Mouse (Mus musculus) left cerebral cortex, adult 2 months (tissue): Measurements from ENCODE around the gene Tom1. TPM values are rescaled to one million over a fixed set of nuclear protein-coding genes. Genes with fewer than 3 reads are reported as not detected.

Experiments
- DNase-seq, 2 experiments: peaks; one replicate each; pipeline ENCODE4 v3.0.0; 2021 to 2022; ENCODE audit warnings: low spot score in 2 of 2, mixed read lengths in 1 of 2; ENCODE audit errors: extremely low spot score in 1 of 2
- H3K27ac ChIP-seq: fragments of 200-600 bp; 2 replicates; pipeline ENCODE4 v1.8.1; 2022
- H3K4me3 ChIP-seq: fragments of 200-600 bp; 2 replicates; pipeline ENCODE4 v1.8.1; 2022
- CTCF ChIP-seq: fragments of 200-600 bp; IDR thresholded peaks from 2 replicates; pipeline ENCODE4 v1.8.1; 2022; ENCODE audit warnings: antibody characterized with exemption, mild to moderate bottlenecking, moderate library complexity
- intact Hi-C: fragments of 180-260 bp; cut with DNase I; formaldehyde crosslinking; loops from one replicate; pipeline ENCODE4 v1.15.1; 2025
- total RNA-seq, 2 experiments: library from RNA; stranded (reverse); gene quantifications; 2 replicates each; pipeline ENCODE4 v1.2.3; 2021

Tom1 gene
- total RNA-seq, 2 experiments from 2014 or later: 31.4 to 42.2 TPM

DNA sequence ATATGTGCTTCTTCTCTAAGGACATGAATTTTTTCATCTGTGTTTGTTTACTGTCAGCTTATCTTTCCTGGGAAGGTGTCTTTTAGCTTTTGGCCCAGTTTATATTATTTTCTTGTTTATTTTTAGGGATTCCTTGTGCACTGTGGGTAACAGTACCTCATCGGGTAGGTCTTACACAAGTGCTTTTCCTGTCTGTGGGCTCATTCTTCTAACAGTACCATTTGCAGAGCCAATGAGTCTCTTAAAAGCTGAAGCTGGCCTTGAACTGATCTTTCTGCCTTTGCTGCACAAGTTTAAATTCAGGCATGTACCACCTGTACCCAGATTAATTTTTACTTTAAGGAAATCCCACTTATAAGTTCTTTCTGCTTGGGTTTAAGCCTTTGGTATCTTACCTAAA, 17.1 kb upstream of the Tom1 start:
- Histone ChIP-seq H3K27ac (no peak overlapping the region), H3K4me3 (no peak overlapping the region)
- TF ChIP-seq CTCF: no peak
- intact Hi-C loops: no loop called here
- no peak for DNase-seq

DNA sequence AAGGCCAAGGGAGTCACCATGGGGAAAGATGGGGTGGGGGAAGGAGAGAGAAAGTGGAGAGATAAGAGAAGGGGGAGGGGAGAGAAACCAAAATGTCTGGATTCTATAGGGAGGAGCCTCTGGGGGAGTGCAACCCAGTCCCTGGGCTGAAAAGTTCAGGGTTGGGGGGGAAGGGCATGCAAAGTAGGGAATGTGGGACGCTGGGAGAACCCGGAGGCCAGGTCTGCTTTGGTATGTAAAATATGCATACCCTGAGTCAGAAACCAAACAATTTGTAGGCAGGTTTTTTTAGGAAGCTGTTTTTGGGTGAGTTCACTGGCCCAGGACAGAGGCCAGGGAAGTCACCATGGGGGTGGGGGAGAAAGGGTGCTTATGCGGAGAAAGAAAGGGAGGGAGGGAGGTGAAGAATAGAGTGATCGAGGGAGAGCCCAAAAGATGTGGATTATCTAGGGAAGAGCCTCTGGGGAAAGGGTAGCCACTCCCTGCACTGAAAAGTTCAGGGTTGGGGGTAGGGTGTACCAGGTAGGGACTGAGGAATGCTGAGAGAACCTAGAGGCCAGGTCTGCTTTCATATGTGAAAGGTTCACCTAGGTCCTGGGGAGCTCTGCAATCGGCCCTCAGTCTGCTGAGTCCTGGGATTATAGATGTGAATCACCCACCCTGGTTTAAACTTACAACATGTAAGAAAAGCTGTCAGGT, 15.1 kb upstream of the Tom1 start:
- DNase-seq: no peak
- no peak for TF ChIP-seq CTCF
- intact Hi-C loops: no loop called here
- Histone ChIP-seq H3K4me3 (no peak overlapping the region), H3K27ac (no peak overlapping the region)

DNA sequence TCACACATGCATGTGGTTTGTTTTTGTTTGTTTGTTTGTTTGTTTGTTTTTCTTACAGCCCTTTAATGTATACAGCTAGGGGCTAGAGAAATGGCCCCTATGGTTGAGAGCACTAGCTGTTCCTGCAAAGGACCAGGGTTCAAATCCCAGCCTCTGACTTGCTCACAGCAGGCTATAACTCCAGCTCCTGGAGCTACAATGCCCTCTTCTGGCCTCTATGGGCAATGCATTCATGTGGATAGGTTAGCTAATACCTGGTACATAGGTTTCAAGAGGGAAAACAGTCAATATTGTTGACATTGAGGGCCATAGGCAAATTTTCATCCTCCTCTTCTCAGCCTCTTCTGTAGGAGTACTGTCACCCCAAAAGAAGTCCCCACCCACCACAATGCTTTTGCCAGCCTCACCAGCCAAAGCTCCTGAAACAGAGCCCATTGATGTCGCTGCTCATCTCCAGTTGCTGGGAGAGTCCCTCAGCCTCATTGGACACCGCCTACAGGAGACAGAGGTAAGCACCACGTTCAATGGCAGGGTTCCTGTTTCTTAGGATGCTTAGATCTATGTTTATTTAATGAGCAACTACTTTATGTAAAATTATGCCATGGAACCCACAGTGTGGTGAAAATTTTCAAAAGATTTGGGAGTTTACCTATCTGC, 9.7 kb upstream of the Tom1 start:
- peak; percentile 19; the same call in 1 of the 2 replicates for TF ChIP-seq CTCF
- Histone ChIP-seq H3K4me3 (no peak overlapping the region), H3K27ac (no peak overlapping the region)
- intact Hi-C loops: no loop called here
- DNase-seq: no peak

DNA sequence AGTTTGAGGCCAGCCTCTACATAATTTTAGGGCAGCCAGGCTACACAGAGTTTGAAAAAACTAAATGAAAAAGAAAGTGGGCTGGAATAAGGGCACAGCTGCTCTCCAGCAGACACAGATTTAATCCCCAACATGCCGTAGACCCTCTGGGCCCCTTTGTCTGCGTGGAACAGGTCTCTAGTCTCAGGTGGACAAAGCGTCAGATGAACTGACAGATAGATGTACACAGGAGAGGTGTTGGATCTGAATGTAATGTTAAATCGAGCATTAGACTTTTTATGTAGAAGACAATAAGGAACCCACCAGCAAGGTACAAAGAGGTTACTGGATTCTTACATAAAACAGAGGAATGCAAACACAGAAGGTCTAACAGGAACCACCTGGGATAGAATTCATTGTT, 7.7 kb upstream of the Tom1 start:
- TF ChIP-seq CTCF: no peak
- DNase-seq: no peak
- intact Hi-C loops: no loop called here
- no peak overlapping the region for H3K27ac ChIP-seq
- no peak overlapping the region for H3K4me3 ChIP-seq

DNA sequence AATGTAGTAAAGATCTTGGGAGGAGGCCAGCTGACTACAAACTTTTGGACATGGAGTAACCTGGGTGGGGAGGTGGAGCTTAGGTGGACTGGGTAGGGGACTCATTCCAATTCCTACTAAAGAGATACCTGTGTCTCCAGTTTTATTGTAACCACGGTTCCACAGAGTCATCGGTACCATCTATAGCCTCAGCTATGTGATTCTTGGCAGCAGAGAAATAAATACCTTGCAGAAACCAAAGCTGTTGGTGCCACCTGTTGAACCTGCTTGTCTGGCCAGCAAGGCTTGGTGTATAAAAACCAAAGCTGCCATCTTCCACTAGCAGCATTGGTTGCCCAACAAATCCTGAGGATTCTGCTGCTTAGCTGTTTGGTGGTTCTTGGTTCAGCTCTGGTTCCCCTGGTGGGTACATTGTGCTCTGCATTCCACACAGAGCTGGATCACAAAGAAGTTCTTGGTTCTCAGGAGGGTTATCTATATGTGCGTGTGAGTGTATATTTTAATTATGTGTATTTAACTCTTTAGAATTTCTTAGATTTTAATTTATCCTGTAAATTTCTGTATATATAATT, 3.0 kb upstream of the Tom1 start:
- intact Hi-C loops: no loop called here
- no peak overlapping the region for H3K27ac ChIP-seq
- no peak overlapping the region for H3K4me3 ChIP-seq
- peak; percentile 19 for TF ChIP-seq CTCF
- DNase-seq: no peak

DNA sequence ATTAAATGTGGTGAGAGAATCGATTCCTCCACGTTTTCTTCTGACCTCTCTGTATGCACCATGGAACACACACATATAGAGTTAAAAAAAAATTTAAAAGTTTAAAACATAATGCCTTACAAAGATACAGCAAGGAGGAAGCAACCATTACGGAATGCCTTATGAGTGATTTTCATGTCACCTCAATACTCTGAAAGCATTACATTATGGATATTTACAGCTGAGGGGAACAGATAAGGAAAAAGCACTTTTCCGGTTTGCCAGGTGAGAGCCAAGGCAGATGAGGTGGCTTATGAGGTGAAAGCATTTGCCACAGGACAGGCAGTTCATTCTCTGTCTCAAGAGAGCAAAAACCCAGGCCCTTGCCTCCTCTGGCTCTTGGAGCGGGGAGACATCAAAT, 544 bp upstream of the Tom1 start:
- intact Hi-C loops: loop anchor here (1.0 kb wide), 1 partner anchor 39 kb away; no protein-coding TSS in a partner anchor

DNA sequence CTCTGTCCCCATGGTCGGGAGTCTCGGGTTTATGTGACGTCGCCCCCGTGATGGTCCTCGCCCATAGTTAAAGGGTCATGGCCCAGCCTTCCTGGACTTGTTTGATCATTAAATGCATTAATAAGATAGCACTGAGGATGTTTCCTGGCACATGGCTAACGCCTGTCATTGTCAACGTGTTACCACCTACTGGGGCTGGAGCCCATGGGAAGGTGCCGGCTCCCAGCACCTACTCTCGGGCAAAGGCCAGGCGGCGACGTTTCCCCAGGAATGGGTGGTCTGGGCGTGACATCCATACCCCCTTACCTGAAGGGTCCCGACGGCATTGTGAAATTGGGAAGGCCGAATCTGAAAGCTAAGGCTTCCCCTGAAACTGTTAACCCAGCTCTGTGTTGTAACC, 780 bp downstream of the Tom1 start:
- Histone ChIP-seq H3K27ac (peak overlapping the region; percentile 90), H3K4me3 (peak overlapping the region; percentile 81)
- DNase-seq: no peak
- TF ChIP-seq CTCF: no peak
- intact Hi-C loops: loop anchor here (2.0 kb wide), 1 partner anchor 75 kb away; the partner anchor contains the start of gene Mcm5

More for the DNA sequence above, 544 bp upstream of the Tom1 start:
- TF ChIP-seq CTCF: no peak
- DNase-seq: no peak
- H3K27ac ChIP-seq: peak overlapping the region; percentile 51; the same call in 1 of the 2 replicates
- peak overlapping the region; percentile 81 for H3K4me3 ChIP-seq

DNA sequence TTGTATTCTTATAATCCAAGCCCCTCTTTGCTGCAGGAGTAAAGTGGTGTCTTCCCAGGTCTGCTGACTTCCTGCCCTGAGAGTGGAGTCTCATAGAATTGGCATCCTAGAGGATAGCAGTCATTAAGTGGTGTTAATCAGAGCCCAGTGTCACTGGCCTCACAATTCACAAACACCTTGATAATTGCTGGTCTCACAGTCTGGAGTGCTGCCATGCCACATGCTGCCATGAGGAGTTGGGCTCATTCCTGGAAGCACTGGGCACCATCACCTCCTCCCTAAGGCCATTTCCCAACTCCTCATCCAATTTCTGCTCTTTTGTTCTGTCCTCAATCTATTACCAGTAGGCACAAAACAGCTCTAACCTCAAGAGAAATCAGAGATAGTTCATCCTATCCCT, 2.1 kb downstream of the Tom1 start:
- H3K4me3 ChIP-seq: no peak overlapping the region
- intact Hi-C loops: loop anchor here (2.0 kb wide), 1 partner anchor 73 kb away; the partner anchor contains the start of gene Mcm5

DNA sequence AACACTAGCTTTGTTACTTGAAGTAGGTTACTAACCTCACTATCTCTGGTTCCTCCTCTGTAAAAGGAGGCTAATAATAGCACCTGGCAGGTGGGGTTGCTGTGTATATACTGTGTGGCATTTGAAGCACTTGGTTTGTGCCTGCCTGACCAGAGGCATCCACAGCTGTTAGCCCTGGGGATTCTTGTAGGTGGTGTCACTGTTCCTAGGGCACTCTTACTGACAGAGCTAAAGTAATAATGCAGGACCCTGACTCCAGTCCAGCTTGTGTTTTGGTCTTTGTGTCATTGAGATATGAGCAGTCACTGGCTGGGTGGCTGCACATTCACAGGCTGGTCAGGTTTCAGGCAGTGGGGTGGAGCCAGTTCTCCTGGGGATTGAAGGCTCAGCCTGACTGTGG, 5.0 kb downstream of the Tom1 start:
- Histone ChIP-seq H3K4me3 (no peak overlapping the region), H3K27ac (no peak overlapping the region)
- intact Hi-C loops: no loop called here
- no peak for TF ChIP-seq CTCF
- DNase-seq: no peak

More for the DNA sequence above, 2.1 kb downstream of the Tom1 start:
- no peak for DNase-seq
- no peak for TF ChIP-seq CTCF
- H3K27ac ChIP-seq: no peak overlapping the region

DNA sequence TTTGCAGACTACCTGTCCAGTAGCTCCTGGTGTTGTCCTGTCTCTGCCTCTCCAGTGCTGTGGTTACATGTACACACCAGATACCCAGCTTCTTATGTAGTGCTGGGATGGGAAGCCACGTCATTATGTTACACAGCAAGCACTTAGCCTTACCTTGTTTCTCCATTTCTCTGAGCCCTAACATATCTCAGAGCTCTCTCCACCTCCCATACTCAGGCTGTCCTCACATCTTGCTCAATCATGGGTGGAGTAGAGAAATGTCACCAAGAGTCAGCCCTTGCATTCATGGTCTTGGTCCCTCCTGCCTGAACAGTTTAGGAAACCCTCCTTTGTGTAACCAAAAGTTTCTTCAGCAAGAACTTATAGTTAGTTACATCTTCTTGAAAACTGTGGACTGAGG, 6.2 kb downstream of the Tom1 start:
- no peak for TF ChIP-seq CTCF
- Histone ChIP-seq H3K27ac (no peak overlapping the region), H3K4me3 (no peak overlapping the region)
- intact Hi-C loops: no loop called here
- no peak for DNase-seq

DNA sequence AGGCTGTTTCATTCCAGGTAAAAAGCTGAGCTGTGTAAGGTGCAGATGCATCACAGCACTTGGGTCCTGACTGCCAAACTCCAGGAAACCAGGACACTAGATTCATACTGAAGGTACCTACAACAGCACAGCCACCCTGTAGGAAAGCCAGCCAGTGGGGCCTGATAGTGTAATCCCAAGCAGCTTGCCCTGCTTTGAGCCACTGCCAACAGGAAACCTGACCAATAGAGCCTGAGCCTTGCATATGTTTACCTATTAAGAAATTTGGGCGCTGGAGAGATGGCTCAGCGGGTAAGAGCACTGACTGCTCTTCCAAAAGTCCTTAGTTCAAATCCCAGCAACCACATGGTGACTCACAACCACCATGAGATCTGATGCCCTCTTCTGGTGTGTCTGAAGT, 8.7 kb downstream of the Tom1 start:
- TF ChIP-seq CTCF: no peak
- no peak overlapping the region for H3K27ac ChIP-seq
- intact Hi-C loops: no loop called here

DNA sequence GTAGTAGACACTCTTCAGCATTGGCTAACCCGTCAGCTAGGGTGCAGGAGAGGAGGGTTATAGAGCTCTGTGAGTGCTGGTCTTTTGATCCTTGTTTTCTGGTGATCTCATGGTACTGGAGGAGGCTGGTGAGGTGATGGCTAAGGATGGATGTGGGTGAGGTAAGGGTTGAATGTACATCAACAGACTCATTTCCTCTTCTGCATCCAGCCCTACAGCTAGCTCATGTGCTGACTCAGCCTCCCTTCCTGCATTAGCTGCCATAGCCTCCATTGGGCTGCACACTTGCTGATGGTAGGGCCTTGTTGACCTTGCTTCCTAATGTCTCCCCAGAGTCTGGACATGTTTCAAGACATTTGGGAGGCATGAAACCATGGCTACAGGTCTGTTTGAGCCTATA, 9.5 kb downstream of the Tom1 start:
- TF ChIP-seq CTCF: no peak
- intact Hi-C loops: no loop called here
- H3K27ac ChIP-seq: no peak overlapping the region
- DNase-seq: no peak
- no peak overlapping the region for H3K4me3 ChIP-seq

More for the DNA sequence above, 8.7 kb downstream of the Tom1 start:
- no peak overlapping the region for H3K4me3 ChIP-seq
- no peak for DNase-seq

DNA sequence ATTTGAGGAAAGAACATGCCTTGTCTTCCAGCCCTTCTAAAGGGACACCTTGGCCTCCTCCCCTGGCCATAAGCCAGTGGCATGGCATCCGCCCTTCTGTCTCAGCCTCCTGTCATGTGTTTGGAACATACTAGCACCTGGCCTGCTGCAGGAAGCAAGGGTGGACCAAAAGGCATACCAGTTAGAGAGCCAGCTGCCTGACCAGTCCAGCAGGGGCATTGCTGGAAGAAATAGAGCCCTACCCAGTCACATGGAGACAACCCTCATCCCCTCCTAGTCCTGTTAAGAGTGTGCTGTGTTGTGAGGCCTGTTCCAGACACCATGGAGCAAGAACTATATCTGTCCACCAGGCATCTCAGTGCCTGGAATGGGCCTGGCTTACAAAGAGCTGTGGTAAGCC, 12.8 kb downstream of the Tom1 start:
- intact Hi-C loops: no loop called here
- Histone ChIP-seq H3K4me3 (no peak overlapping the region), H3K27ac (no peak overlapping the region)
- no peak for DNase-seq
- TF ChIP-seq CTCF: no peak
